Mouse (Mus musculus) cerebellum, adult 2 months (tissue): ENCODE data around the gene Nhp2.

Source experiments
- CTCF ChIP-seq: fragments of 200-500 bp; IDR thresholded peaks from 2 replicates; pipeline ENCODE4 v1.5.1; 2011; ENCODE audit warnings: low read depth, mild to moderate bottlenecking, control low read depth, low read length, moderate library complexity, borderline replicate concordance; ENCODE audit not compliant: insufficient read depth
- POLR2A ChIP-seq: fragments of 200-500 bp; IDR thresholded peaks from 2 replicates; pipeline ENCODE4 v1.6.1; 2011; ENCODE audit warnings: low read length, control low read depth, borderline replicate concordance; ENCODE audit not compliant: insufficient read depth

DNA sequence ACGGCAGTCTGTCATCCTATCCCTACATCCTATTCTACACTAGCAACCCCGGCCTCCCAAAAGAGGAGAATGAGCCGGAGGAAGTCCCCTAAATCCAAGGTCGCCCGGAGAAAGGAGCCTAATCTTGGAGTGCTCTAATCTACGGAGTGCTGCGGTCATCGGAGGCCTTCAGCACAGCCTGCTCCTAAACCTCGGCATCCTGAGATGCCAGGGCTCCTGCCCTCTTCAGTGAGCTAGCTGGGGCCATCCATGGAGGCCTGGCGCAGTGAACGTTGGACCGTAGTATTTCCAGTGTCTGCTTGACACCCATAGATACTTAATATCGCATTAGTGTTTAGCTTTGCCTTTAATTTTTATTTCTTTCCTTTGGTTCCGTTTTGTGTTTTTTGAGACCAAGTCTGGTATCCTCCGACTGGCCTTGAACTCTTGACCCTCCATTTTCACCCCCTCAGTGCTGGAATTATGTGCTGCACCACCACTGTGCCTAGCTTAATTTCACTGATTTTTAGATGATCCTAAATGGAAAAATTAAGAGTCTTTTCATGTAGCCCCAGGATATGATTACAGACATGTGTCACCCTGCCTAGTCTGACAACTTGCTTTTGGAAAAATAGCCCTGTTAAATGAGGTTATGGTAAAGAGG is 12.3 kb upstream of the Nhp2 start:
- no peak for TF ChIP-seq POLR2A
- no peak for TF ChIP-seq CTCF
